Mouse (Mus musculus): ENCODE data around the gene Gng3. TPM values are rescaled to one million over a fixed set of nuclear protein-coding genes. Genes with fewer than 3 reads are reported as not detected.

Gng3 gene
- polyA plus RNA-seq, 1 experiment from 2014 or later, result 7.7 TPM

GRCm38 (mm10) chr19:8806810-8807209 lies 32.2 kb downstream of the Gng3 start:
- ATAC-seq (ENCODE audit: low FRiP score, low TSS enrichment), result no peak
- no peak overlapping the region for H3K4me3 ChIP-seq (ENCODE audit: low read depth, low read length)
- DNase-seq (ENCODE audit: low spot score), result no peak
- TF ChIP-seq EP300 (optimal IDR thresholded peaks at IDR 0.05), result no peak
- no peak for TF ChIP-seq CTCF (IDR thresholded peaks at IDR 0.05; ENCODE audit: low read depth)
- 0 out of 2 replicates have a peak, but pooled peaks cover 4% of the 10 kb centered on the region for H3K36me3 ChIP-seq (ENCODE audit: control insufficient read depth, insufficient read depth, low read length)
- H3K4me1 ChIP-seq (replicated peaks; ENCODE audit: control insufficient read depth, insufficient read depth), result 0 out of 2 replicates have a peak, but pooled peaks cover 3% of the 10 kb centered on the region
- H3K9ac ChIP-seq (ENCODE audit: low read length), result no peak overlapping the region
- no peak overlapping the region for H3K27ac ChIP-seq (replicated peaks)
- no peaks in the 10 kb centered on the region for H3K27me3 ChIP-seq (ENCODE audit: control insufficient read depth, insufficient read depth, low read length)
- no peaks in the 10 kb centered on the region for H3K9me3 ChIP-seq (ENCODE audit: control insufficient read depth, low read length)
- no peak overlapping the region for H3K4me2 ChIP-seq (replicated peaks; ENCODE audit: low read depth)
- 89% methylated on average over 5 of the region's 5 CpGs for WGBS

GRCm38 (mm10) chr19:8803879-8804660 lies 34.9 kb downstream of the Gng3 start:
- Histone ChIP-seq H3K36me3 (ENCODE audit: control insufficient read depth, insufficient read depth, low read length) (0 out of 2 replicates have a peak, but pooled peaks cover 4% of the 10 kb centered on the region), H3K27me3 (ENCODE audit: control insufficient read depth, insufficient read depth, low read length) (no peaks in the 10 kb centered on the region), H3K4me3 (ENCODE audit: low read depth, low read length) (no peak overlapping the region), H3K4me2 (replicated peaks; ENCODE audit: low read depth) (no peak overlapping the region), H3K9me3 (ENCODE audit: control insufficient read depth, low read length) (no peaks in the 10 kb centered on the region), H3K4me1 (replicated peaks; ENCODE audit: control insufficient read depth, insufficient read depth) (0 out of 2 replicates have a peak, but pooled peaks cover 3% of the 10 kb centered on the region), H3K27ac (replicated peaks) (no peak overlapping the region), H3K9ac (ENCODE audit: low read length) (no peak overlapping the region)
- ATAC-seq (ENCODE audit: low FRiP score, low TSS enrichment) (no peak), DNase-seq (ENCODE audit: low spot score) (no peak)
- no peak for TF ChIP-seq CTCF (IDR thresholded peaks at IDR 0.05; ENCODE audit: low read depth)
- TF ChIP-seq EP300 (optimal IDR thresholded peaks at IDR 0.05), result no peak
- 89% methylated on average over 11 of the region's 11 CpGs for WGBS

GRCm38 (mm10) chr19:8803204-8803780 lies 35.7 kb downstream of the Gng3 start:
- Histone ChIP-seq H3K4me1 (replicated peaks; ENCODE audit: control insufficient read depth, insufficient read depth) (0 out of 2 replicates have a peak, but pooled peaks cover 3% of the 10 kb centered on the region), H3K27me3 (ENCODE audit: control insufficient read depth, insufficient read depth, low read length) (no peaks in the 10 kb centered on the region), H3K36me3 (ENCODE audit: control insufficient read depth, insufficient read depth, low read length) (0 out of 2 replicates have a peak, but pooled peaks cover 4% of the 10 kb centered on the region), H3K4me2 (replicated peaks; ENCODE audit: low read depth) (peak overlapping the region; percentile 53), H3K27ac (replicated peaks) (peak overlapping the region; percentile 41; the same call in 1 of the 2 replicates), H3K9ac (ENCODE audit: low read length) (no peak overlapping the region), H3K9me3 (ENCODE audit: control insufficient read depth, low read length) (no peaks in the 10 kb centered on the region), H3K4me3 (ENCODE audit: low read depth, low read length) (no peak overlapping the region)
- 89% methylated on average over 9 of the region's 9 CpGs for WGBS
- no peak for ATAC-seq (ENCODE audit: low FRiP score, low TSS enrichment)
- TF ChIP-seq EP300 (optimal IDR thresholded peaks at IDR 0.05), result no peak
- no peak for TF ChIP-seq CTCF (IDR thresholded peaks at IDR 0.05; ENCODE audit: low read depth)
- DNase-seq (ENCODE audit: low spot score), result no peak

GRCm38 (mm10) chr19:8802130-8802821 lies 36.7 kb downstream of the Gng3 start, which contains the start of gene Zbtb3:
TSS of gene Zbtb3 (plus strand) at chr19:8802555.
- Histone ChIP-seq H3K9ac (ENCODE audit: low read length) (peak within 1 kb of the TSS; percentile 50), H3K9me3 (ENCODE audit: control insufficient read depth, low read length) (no peaks in the 10 kb centered on the region), H3K36me3 (ENCODE audit: control insufficient read depth, insufficient read depth, low read length) (0 out of 2 replicates have a peak, but pooled peaks cover 4% of the 10 kb centered on the region), H3K4me1 (replicated peaks; ENCODE audit: control insufficient read depth, insufficient read depth) (0 out of 2 replicates have a peak, but pooled peaks cover 3% of the 10 kb centered on the region), H3K4me3 (ENCODE audit: low read depth, low read length) (peak within 1 kb of the TSS; percentile 57), H3K27me3 (ENCODE audit: control insufficient read depth, insufficient read depth, low read length) (no peaks in the 10 kb centered on the region), H3K4me2 (replicated peaks; ENCODE audit: low read depth) (peak within 1 kb of the TSS; percentile 58), H3K27ac (replicated peaks) (peak within 1 kb of the TSS; percentile 81)
- peak; percentile 96 for DNase-seq (ENCODE audit: low spot score)
- WGBS, result under 1% methylated on average over 30 of the region's 30 CpGs
- no peak for TF ChIP-seq CTCF (IDR thresholded peaks at IDR 0.05; ENCODE audit: low read depth)
- TF ChIP-seq EP300 (optimal IDR thresholded peaks at IDR 0.05), result no peak
- peak; percentile 98 for ATAC-seq (ENCODE audit: low FRiP score, low TSS enrichment)

- no peak overlapping the region for H3K9ac ChIP-seq (ENCODE audit: low read length)
- H3K27ac ChIP-seq (replicated peaks), result peak overlapping the region; percentile 53; the same call in 1 of the 2 replicates
- ATAC-seq (ENCODE audit: low FRiP score, low TSS enrichment), result no peak
- peak; percentile 20; the same call in 1 of the 2 replicates for TF ChIP-seq CTCF (IDR thresholded peaks at IDR 0.05; ENCODE audit: low read depth)
- no peak for TF ChIP-seq EP300 (optimal IDR thresholded peaks at IDR 0.05)
- peaks cover under 1% of the 10 kb centered on the region; the same call in 1 of the 2 replicates for H3K36me3 ChIP-seq (ENCODE audit: control insufficient read depth, insufficient read depth, low read length)
- no peaks in the 10 kb centered on the region for H3K9me3 ChIP-seq (ENCODE audit: control insufficient read depth, low read length)
- DNase-seq (ENCODE audit: low spot score), result no peak
- no peak overlapping the region for H3K4me2 ChIP-seq (replicated peaks; ENCODE audit: low read depth)
- 0 out of 2 replicates have a peak, but pooled peaks cover 3% of the 10 kb centered on the region for H3K4me1 ChIP-seq (replicated peaks; ENCODE audit: control insufficient read depth, insufficient read depth)
- H3K27me3 ChIP-seq (ENCODE audit: control insufficient read depth, insufficient read depth, low read length), result no peaks in the 10 kb centered on the region
- peak overlapping the region; percentile 71; the same call in 1 of the 2 replicates for H3K4me3 ChIP-seq (ENCODE audit: low read depth, low read length)
Observed at GRCm38 (mm10) chr19:8798947-8799315, 40.1 kb downstream of the Gng3 start.

Measured in stomach, postnatal 0 days (tissue).